8 mouse cellular contexts compared by ENCODE assay signal in the genomic region with DNA sequence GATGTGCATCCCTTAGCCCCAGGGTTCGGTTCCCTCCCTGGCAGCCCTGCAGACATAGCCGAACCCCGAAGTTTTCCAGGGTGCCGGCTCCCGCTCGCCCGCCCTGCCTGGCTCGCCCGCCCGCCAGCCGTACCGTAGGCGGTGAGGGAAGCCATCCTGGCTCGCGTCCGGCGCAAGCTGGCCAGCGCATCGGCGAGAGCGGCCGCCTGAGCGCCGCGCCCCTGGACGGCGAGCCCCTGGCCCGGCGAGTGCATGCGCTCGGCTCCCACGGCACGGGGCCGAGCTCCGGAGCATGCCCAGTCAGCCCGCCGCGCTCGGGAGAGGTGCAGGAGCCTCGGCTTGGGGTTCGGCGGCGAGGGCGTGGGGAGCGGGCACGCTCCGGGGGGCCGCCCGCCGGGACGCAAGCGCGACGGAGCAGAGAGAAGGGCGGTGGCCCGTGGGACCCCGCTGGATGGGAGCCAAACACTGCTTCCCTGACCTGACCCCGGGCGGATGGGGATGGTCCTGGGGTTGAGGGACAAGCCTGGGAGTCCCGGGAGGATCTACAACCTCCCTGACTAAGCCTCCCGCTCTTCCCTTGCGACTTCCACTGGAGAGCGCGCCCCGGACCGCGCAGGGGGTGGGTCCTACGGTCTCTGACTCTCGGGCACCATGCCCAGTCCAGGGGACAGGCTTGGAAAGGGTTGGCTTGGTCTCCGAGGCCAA. TPM values are rescaled to one million over a fixed set of nuclear protein-coding genes. Genes with fewer than 3 reads are reported as not detected.
DNase-seq lines count a peak whose midpoint lies in the region; ATAC-seq and TF ChIP-seq lines count a peak whose summit lies in the region.

A gene (minus strand): TSS at position 272 of the 705 bp plus-strand sequence.

- no peak for TF ChIP-seq CTCF in olfactory bulb, adult 2 months (IDR thresholded peaks at IDR 0.05; ENCODE audit: insufficient read depth, low read depth, low read length)

- H3K27me3 ChIP-seq in embryonic facial prominence, embryonic 12.5 days, result peaks cover 36% of the 10 kb centered on the region
- H3K27me3 ChIP-seq in heart, embryonic 11.5 days (ENCODE audit: control insufficient read depth, insufficient read depth, low read length), result peaks cover 9% of the 10 kb centered on the region; the same call in 1 of the 2 replicates

- H3K9me3 ChIP-seq in embryonic facial prominence, embryonic 12.5 days, result no peaks in the 10 kb centered on the region
- no peaks in the 10 kb centered on the region for H3K9me3 ChIP-seq in heart, embryonic 11.5 days (replicated peaks; ENCODE audit: control insufficient read depth, low read length)

- peak within 1 kb of the TSS; percentile 43 for H3K4me3 ChIP-seq in embryonic facial prominence, embryonic 12.5 days
- H3K4me3 ChIP-seq in heart, embryonic 11.5 days (ENCODE audit: low read depth, low read length), result peak within 1 kb of the TSS; percentile 69
- peak within 1 kb of the TSS; percentile 68 for H3K4me3 ChIP-seq in olfactory bulb, adult 2 months (ENCODE audit: insufficient read depth, low read depth, low read length)

- ATAC-seq in embryonic facial prominence, embryonic 12.5 days (ENCODE audit: insufficient number of reproducible peaks, insufficient read depth, low FRiP score, low TSS enrichment), result 0 out of 2 replicates have a peak, but pooled peaks have one; percentile 56
- peak; percentile 67 for ATAC-seq in heart, embryonic 11.5 days (replicated peaks; ENCODE audit: insufficient number of reproducible peaks, low FRiP score, low TSS enrichment)
- no peak for ATAC-seq in megakaryocyte-erythroid progenitor cell, adult 5-6 weeks (replicated peaks; ENCODE audit: low FRiP score, low TSS enrichment, poor library complexity, severe bottlenecking)

- under 1% methylated on average over 66 of the region's 70 CpGs for WGBS in embryonic facial prominence, embryonic 12.5 days
- WGBS in heart, embryonic 11.5 days (ENCODE audit: insufficient replicate concordance), result under 1% methylated on average over 70 of the region's 70 CpGs
- WGBS in olfactory bulb, adult 2 months, result 1% methylated on average over 70 of the region's 70 CpGs

- H3K27ac ChIP-seq in embryonic facial prominence, embryonic 12.5 days, result no peak within 1 kb of the TSS
- peak within 1 kb of the TSS; percentile 79 for H3K27ac ChIP-seq in heart, embryonic 11.5 days (ENCODE audit: low read depth, low read length)
- no peak within 1 kb of the TSS for H3K27ac ChIP-seq in olfactory bulb, adult 2 months (ENCODE audit: insufficient read depth, low read depth, low read length)

- DNase-seq in heart, adult 11 months, result peak; percentile 96
- DNase-seq in heart, adult 8-10 months (ENCODE audit: low spot score), result no peak
- peak; percentile 73 for DNase-seq in kidney, adult 9 months
- peak; percentile 4 for DNase-seq in liver

- no peaks in the 10 kb centered on the region for H3K36me3 ChIP-seq in embryonic facial prominence, embryonic 12.5 days
- no peaks in the 10 kb centered on the region for H3K36me3 ChIP-seq in heart, embryonic 11.5 days (ENCODE audit: control insufficient read depth, insufficient read depth, low read length)

- no peaks in the 10 kb centered on the region for H3K4me1 ChIP-seq in embryonic facial prominence, embryonic 12.5 days
- H3K4me1 ChIP-seq in heart, embryonic 11.5 days (ENCODE audit: control insufficient read depth, insufficient read depth, low read length), result peaks cover 13% of the 10 kb centered on the region
- peaks cover 3% of the 10 kb centered on the region; the same call in 1 of the 2 replicates for H3K4me1 ChIP-seq in olfactory bulb, adult 2 months (ENCODE audit: control insufficient read depth, insufficient read depth, low read length)

- H3K9ac ChIP-seq in embryonic facial prominence, embryonic 12.5 days, result peak within 1 kb of the TSS; percentile 41
- H3K9ac ChIP-seq in heart, embryonic 11.5 days (ENCODE audit: low read depth, low read length), result peak within 1 kb of the TSS; percentile 81

- H3K4me2 ChIP-seq in embryonic facial prominence, embryonic 12.5 days (replicated peaks), result peak within 1 kb of the TSS; percentile 83
- H3K4me2 ChIP-seq in heart, embryonic 11.5 days, result peak within 1 kb of the TSS; percentile 90

- TF ChIP-seq POLR2A in olfactory bulb, adult 2 months (IDR thresholded peaks at IDR 0.05; ENCODE audit: insufficient read depth, low read depth, low read length), result no peak

RNA-seq across cellular contexts. Expression of the gene that starts here (rescaled TPM):
- 10 to 100 TPM in 2 of 4 experiments, 1 to 10 TPM in 2; 8.1 to 14.0 (median 9.2) TPM for total RNA-seq in heart, adult 8-10 months (2022)
- polyA plus RNA-seq in embryonic facial prominence, embryonic 12.5 days (2016; fragmentation: Nextera tagmentation; extraction: Ambion mirVana), result 1.5 and 2.2 TPM in 2 replicates
- polyA plus RNA-seq in heart, embryonic 11.5 days (2014; fragmentation: Nextera tagmentation; extraction: Ambion mirVana), result 7.2 and 7.5 TPM in 2 replicates
- polyA plus RNA-seq in olfactory bulb, adult 2 months (2012; ENCODE audit: insufficient read depth, insufficient read length, low replicate concordance, missing spikeins), result not detected in 2 replicates
- total RNA-seq in megakaryocyte-erythroid progenitor cell, adult 5-6 weeks (2014; fragmentation: Nextera tagmentation), result not detected in 2 replicates
- not detected in 2 replicates for total RNA-seq in megakaryocyte-erythroid progenitor cell, adult 5-6 weeks (2017)

Comparison
In these comparisons a context has a peak if more than half of its experiments do, and no peak if none do; other contexts are left out.
1. RNA of the gene that starts here (total RNA-seq): 8.1 to 14.0 TPM in heart, adult 8-10 months; not detected in megakaryocyte-erythroid progenitor cell, adult 5-6 weeks; every median in the first group is over 4 times any median in the second.
2. Peak in every context shown above with its lines, with median percentiles within 50 percentile points of each other: H3K4me3 ChIP-seq.